Mouse (Mus musculus) neural tube, embryonic 13.5 days (tissue): ENCODE measurements at regions not wholly inside any gene's neighbourhood (a gene's known extent, or its start where the extent isn't known, plus 50 kb on each side); places are given as distances from the start of the nearest gene placed in this dataset.
"Not testable (repeated sequence)": the region's sequence is repeated elsewhere in the genome, so short reads cannot be mapped to it uniquely, and the experiment has no call there.

Source experiments
- ATAC-seq: fragments of 200-750 bp; cut with Nextera tagmentation; 2 replicates; pipeline ENCODE4 v1.8.0; 2017; ENCODE audit warnings: low read depth, mild to moderate bottlenecking, moderate TSS enrichment, moderate library complexity
- H3K27ac ChIP-seq: fragments of 300-500 bp; sonication (generic); replicated peaks from 2 replicates; pipeline ENCODE4 v1.5.1; 2015; ENCODE audit warnings: moderate library complexity, mild to moderate bottlenecking, inconsistent platforms
- H3K27me3 ChIP-seq: fragments of 300-500 bp; sonication (generic); 2 replicates; pipeline ENCODE4 v1.6.1; 2015; ENCODE audit warnings: mild to moderate bottlenecking, inconsistent platforms
- H3K36me3 ChIP-seq: fragments of 300-500 bp; sonication (generic); 2 replicates; pipeline ENCODE4 v1.6.1; 2015; ENCODE audit warnings: mild to moderate bottlenecking, inconsistent platforms
- H3K4me1 ChIP-seq: fragments of 300-500 bp; sonication (generic); replicated peaks from 2 replicates; pipeline ENCODE4 v1.6.1; 2015; ENCODE audit warnings: inconsistent platforms
- H3K4me2 ChIP-seq: fragments of 300-500 bp; sonication (generic); 2 replicates; pipeline ENCODE4 v1.6.1; 2015; ENCODE audit warnings: inconsistent platforms, mild to moderate bottlenecking, moderate library complexity
- H3K4me3 ChIP-seq: fragments of 300-500 bp; sonication (generic); 2 replicates; pipeline ENCODE4 v1.5.1; 2015; ENCODE audit warnings: mild to moderate bottlenecking, inconsistent platforms
- H3K9ac ChIP-seq: fragments of 300-500 bp; sonication (generic); 2 replicates; pipeline ENCODE4 v1.6.1; 2015; ENCODE audit warnings: moderate library complexity, mild to moderate bottlenecking, inconsistent platforms
- H3K9me3 ChIP-seq: fragments of 300-500 bp; sonication (generic); 2 replicates; pipeline ENCODE4 v1.6.1; 2016; ENCODE audit warnings: inconsistent platforms
- WGBS: fragments of 180-500 bp; shearing (Covaris S2); methylation state at CpG from one replicate; pipeline ENCODE4 v1.1.7; 2015; 5-methylcytosine and 5-hydroxymethylcytosine counted together

- Histone ChIP-seq H3K4me3 (no peak overlapping the region), H3K9ac (no peak overlapping the region), H3K4me1 (no peaks in the 10 kb centered on the region), H3K27me3 (no peaks in the 10 kb centered on the region), H3K9me3 (no peaks in the 10 kb centered on the region), H3K27ac (no peak overlapping the region), H3K36me3 (no peaks in the 10 kb centered on the region), H3K4me2 (no peak overlapping the region)
- 77% methylated on average over 11 of the region's 11 CpGs for WGBS
- ATAC-seq, result no peak
These were observed 101.3 kb downstream of the Rchy1 start for GRCm38 (mm10) chr5:91861440-91862187.

- no peak for ATAC-seq
- Histone ChIP-seq H3K4me3 (no peak overlapping the region), H3K9me3 (no peaks in the 10 kb centered on the region)
These were observed 102.4 kb downstream of the Rchy1 start for GRCm38 (mm10) chr5:91860489-91860888.

GRCm38 (mm10) chr5:91852330-91852729 is 110.5 kb downstream of the Rchy1 start:
- H3K9ac ChIP-seq, result no peak overlapping the region
- H3K36me3 ChIP-seq, result no peaks in the 10 kb centered on the region
- no peak for ATAC-seq
- H3K27me3 ChIP-seq, result no peaks in the 10 kb centered on the region
- H3K4me1 ChIP-seq, result no peaks in the 10 kb centered on the region
- 79% methylated on average over 4 of the region's 4 CpGs for WGBS
- no peak overlapping the region for H3K4me2 ChIP-seq
- H3K4me3 ChIP-seq, result no peak overlapping the region
- H3K27ac ChIP-seq, result no peak overlapping the region
- H3K9me3 ChIP-seq, result no peaks in the 10 kb centered on the region

More at GRCm38 (mm10) chr5:91860489-91860888, 102.4 kb downstream of the Rchy1 start:
- Histone ChIP-seq H3K4me1 (no peaks in the 10 kb centered on the region), H3K4me2 (no peak overlapping the region), H3K27me3 (no peaks in the 10 kb centered on the region), H3K27ac (no peak overlapping the region), H3K36me3 (no peaks in the 10 kb centered on the region), H3K9ac (no peak overlapping the region)
- 75% methylated on average over 2 of the region's 2 CpGs for WGBS

- H3K27me3 ChIP-seq, H3K4me3 ChIP-seq, H3K4me2 ChIP-seq, H3K4me1 ChIP-seq, H3K9me3 ChIP-seq, H3K27ac ChIP-seq, H3K36me3 ChIP-seq, H3K9ac ChIP-seq, ATAC-seq: not testable (repeated sequence)
- WGBS, result 87% methylated on average over 4 of the region's 4 CpGs
These were observed 111.9 kb downstream of the Rchy1 start for GRCm38 (mm10) chr5:91850862-91851569.

GRCm38 (mm10) chr5:91850440-91850839 is 112.4 kb downstream of the Rchy1 start:
- H3K4me1 ChIP-seq, result no peaks in the 10 kb centered on the region
- H3K27ac ChIP-seq, result no peak overlapping the region
- WGBS, result 90% methylated on average over 5 of the region's 5 CpGs
- H3K36me3 ChIP-seq, result no peaks in the 10 kb centered on the region
- ATAC-seq, result no peak
- no peak overlapping the region for H3K4me3 ChIP-seq
- H3K27me3 ChIP-seq, result no peaks in the 10 kb centered on the region
- H3K9me3 ChIP-seq, result no peaks in the 10 kb centered on the region
- H3K4me2 ChIP-seq, result no peak overlapping the region
- no peak overlapping the region for H3K9ac ChIP-seq

- H3K9me3 ChIP-seq, result no peaks in the 10 kb centered on the region
- H3K36me3 ChIP-seq, result no peaks in the 10 kb centered on the region
- no peak for ATAC-seq
- H3K27ac ChIP-seq, result no peak overlapping the region
- H3K4me3 ChIP-seq, result no peak overlapping the region
- 84% methylated on average over 2 of the region's 2 CpGs for WGBS
- H3K9ac ChIP-seq, result no peak overlapping the region
- H3K4me1 ChIP-seq, result no peaks in the 10 kb centered on the region
- H3K27me3 ChIP-seq, result no peaks in the 10 kb centered on the region
- H3K4me2 ChIP-seq, result no peak overlapping the region
These were observed 113.3 kb downstream of the Rchy1 start for GRCm38 (mm10) chr5:91849533-91849932.

- WGBS, result 48% methylated on average over 4 of the region's 4 CpGs
- no peak overlapping the region for H3K9ac ChIP-seq
- H3K9me3 ChIP-seq, result no peaks in the 10 kb centered on the region
- no peak overlapping the region for H3K4me2 ChIP-seq
- H3K27me3 ChIP-seq, result no peaks in the 10 kb centered on the region
- ATAC-seq, result no peak
- H3K4me1 ChIP-seq, result no peaks in the 10 kb centered on the region
- no peak overlapping the region for H3K4me3 ChIP-seq
- H3K27ac ChIP-seq, result no peak overlapping the region
- H3K36me3 ChIP-seq, result no peaks in the 10 kb centered on the region
These were observed 113.8 kb downstream of the Rchy1 start for GRCm38 (mm10) chr5:91849114-91849513.

- 89% methylated on average over 3 of the region's 3 CpGs for WGBS
- no peak for ATAC-seq
- Histone ChIP-seq H3K27me3 (no peaks in the 10 kb centered on the region), H3K9ac (no peak overlapping the region), H3K36me3 (no peaks in the 10 kb centered on the region), H3K4me3 (no peak overlapping the region), H3K4me1 (no peaks in the 10 kb centered on the region), H3K9me3 (no peaks in the 10 kb centered on the region), H3K27ac (no peak overlapping the region), H3K4me2 (no peak overlapping the region)
These were observed 114.3 kb downstream of the Rchy1 start for GRCm38 (mm10) chr5:91848528-91848927.

- Histone ChIP-seq H3K36me3 (no peaks in the 10 kb centered on the region), H3K9me3 (no peaks in the 10 kb centered on the region), H3K27me3 (no peaks in the 10 kb centered on the region), H3K4me1 (no peaks in the 10 kb centered on the region), H3K9ac (no peak overlapping the region), H3K4me2 (no peak overlapping the region), H3K4me3 (no peak overlapping the region), H3K27ac (no peak overlapping the region)
- no peak for ATAC-seq
- WGBS, result 89% methylated on average over 4 of the region's 4 CpGs
These were observed 119.8 kb downstream of the Rchy1 start for GRCm38 (mm10) chr5:91843044-91843443.

- Histone ChIP-seq H3K36me3 (no peaks in the 10 kb centered on the region), H3K9me3 (no peaks in the 10 kb centered on the region), H3K9ac (no peak overlapping the region), H3K27me3 (no peaks in the 10 kb centered on the region), H3K4me1 (no peaks in the 10 kb centered on the region), H3K4me2 (no peak overlapping the region), H3K27ac (no peak overlapping the region), H3K4me3 (no peak overlapping the region)
- WGBS, result 76% methylated on average over 4 of the region's 4 CpGs
- no peak for ATAC-seq
These were observed 121.8 kb downstream of the Rchy1 start for GRCm38 (mm10) chr5:91841066-91841465.

GRCm38 (mm10) chr5:91828481-91828880 is 134.4 kb downstream of the Rchy1 start:
- H3K4me3 ChIP-seq, result no peak overlapping the region
- no peak overlapping the region for H3K9ac ChIP-seq
- no peaks in the 10 kb centered on the region for H3K27me3 ChIP-seq
- no peaks in the 10 kb centered on the region for H3K9me3 ChIP-seq
- H3K4me1 ChIP-seq, result no peaks in the 10 kb centered on the region
- ATAC-seq, result no peak
- no peak overlapping the region for H3K27ac ChIP-seq
- WGBS, result 85% methylated on average over 6 of the region's 6 CpGs
- no peaks in the 10 kb centered on the region for H3K36me3 ChIP-seq
- H3K4me2 ChIP-seq, result no peak overlapping the region

GRCm38 (mm10) chr5:91826636-91827035 is 136.2 kb downstream of the Rchy1 start:
- no peak for ATAC-seq
- no peak overlapping the region for H3K27ac ChIP-seq
- WGBS, result 33% methylated on average over 1 of the region's 1 CpGs
- H3K4me1 ChIP-seq, result peaks cover 7% of the 10 kb centered on the region
- no peaks in the 10 kb centered on the region for H3K36me3 ChIP-seq
- no peak overlapping the region for H3K9ac ChIP-seq
- no peak overlapping the region for H3K4me3 ChIP-seq
- no peak overlapping the region for H3K4me2 ChIP-seq
- no peaks in the 10 kb centered on the region for H3K27me3 ChIP-seq
- H3K9me3 ChIP-seq, result no peaks in the 10 kb centered on the region
